Mouse (Mus musculus) urinary bladder, postnatal 10 days (tissue): ENCODE data around the gene Dock2.

ENCODE experiments used
- DNase-seq: peaks from one replicate; pipeline ENCODE4 v3.0.0; 2022; ENCODE audit warnings: low spot score

Dock2 gene

DNA sequence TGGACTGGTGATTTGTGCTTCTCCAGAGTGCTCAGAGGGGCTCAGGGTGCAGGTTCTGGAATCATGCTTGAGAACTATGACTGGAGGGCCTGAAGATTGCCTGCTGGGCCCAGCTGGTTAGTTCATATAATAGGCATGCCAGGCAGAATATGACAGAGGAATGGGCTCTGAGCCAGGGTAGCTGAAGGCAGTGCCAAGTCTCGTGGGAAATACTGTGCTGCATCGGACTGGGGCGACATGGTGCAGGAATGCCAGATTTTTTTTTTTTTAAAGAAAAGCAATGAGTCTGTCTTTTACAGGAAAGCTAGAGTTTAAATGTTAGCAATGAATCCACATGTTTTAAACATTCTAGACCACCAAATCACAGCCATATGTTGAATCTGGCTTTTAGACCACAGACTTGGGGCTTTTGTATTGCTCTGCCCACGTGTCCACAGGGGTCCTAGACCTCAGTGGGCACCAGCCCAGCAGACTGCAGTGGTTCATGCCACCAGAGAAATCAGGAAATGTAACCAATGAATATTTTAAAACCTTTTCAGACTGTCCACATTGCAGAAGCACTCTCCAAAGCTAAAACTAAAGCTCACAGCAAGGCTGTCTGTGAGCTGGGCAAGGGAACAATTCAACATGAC lies 435.3 kb downstream of the Dock2 start:
- DNase-seq: no peak

DNA sequence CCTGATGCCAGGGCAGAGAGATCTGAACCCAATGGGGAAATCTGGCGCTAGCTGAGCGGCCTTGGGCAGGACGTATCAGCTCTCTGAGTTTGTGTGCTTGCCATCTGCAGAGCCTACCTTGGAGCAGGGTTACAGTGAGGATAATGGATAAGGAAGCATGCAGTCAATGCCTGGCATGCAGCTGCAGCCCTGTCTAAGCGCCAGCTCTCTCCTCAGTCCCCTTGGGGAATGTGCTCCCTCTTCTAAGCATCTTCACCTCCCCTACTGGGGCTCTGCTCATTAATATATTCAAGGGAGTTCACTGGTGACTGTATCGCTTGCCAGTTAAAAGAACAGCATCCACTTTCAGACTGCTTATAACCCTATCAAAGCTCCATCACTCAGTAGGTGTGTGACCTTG lies 439.4 kb downstream of the Dock2 start:
- no peak for DNase-seq

DNA sequence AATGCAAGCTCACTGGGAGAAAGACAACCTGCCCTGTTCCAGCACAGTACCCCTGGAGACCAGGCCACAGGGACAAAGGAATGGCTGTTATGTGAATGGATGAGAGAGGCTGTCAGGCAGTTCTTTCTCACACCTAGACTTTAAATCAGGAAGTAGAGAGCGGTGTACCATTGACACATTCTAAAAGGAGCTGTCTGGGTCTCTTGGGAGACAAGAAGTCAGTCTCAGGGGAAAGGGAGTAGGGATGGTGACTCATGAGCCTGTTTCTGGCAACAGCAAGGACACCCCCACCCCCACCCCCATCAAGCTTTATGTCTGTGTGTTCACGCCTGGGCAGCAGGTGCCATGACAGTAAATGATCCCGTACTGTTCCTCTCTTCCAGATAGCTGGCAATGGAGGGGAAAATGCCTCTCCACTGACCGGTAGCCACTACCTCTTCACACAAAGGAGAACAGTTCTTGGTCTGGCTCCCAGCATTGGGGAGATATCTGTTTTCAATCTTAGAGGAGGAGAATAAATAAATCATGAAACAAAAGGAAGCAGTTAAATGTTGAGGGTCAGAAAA lies 439.9 kb downstream of the Dock2 start:
- no peak for DNase-seq

DNA sequence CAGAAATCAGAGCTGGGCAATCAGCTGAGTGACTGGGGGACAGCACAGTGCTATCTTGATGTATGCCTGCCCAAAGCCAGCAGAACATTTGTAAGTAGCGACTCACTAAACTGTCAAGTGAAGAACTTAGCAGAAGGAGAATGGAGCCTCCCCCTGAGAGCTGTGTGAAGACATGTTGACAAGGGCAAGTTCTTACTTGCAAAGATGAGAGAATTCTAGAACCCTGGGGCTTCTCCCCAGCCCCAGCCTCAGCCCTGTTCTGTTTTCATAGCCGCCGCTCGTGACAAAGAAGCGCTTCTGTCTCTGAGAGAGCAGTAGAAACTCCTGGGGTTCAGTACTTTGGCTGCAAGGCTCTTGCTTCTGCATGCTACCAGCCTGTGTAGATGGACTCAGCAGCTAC lies 444.0 kb downstream of the Dock2 start:
- no peak for DNase-seq

DNA sequence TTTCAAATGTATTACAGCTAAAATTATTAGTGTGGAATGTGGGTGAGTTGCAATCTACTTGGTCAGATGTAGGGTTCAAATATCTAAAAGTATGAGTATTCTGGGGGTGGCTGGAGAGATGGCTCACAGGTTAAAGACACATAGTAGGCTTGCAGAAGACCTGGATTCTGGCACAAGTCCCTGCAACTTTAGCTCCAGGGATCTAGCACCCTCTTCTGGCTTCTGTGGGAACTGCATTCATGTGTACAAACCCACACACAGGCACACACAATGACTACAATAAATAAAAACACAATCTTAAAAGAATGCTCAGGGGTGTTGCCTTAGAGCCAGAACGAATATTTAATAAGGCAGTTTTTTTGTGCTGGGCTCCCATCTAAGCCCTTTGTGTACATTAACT lies 445.8 kb downstream of the Dock2 start:
- no peak for DNase-seq

DNA sequence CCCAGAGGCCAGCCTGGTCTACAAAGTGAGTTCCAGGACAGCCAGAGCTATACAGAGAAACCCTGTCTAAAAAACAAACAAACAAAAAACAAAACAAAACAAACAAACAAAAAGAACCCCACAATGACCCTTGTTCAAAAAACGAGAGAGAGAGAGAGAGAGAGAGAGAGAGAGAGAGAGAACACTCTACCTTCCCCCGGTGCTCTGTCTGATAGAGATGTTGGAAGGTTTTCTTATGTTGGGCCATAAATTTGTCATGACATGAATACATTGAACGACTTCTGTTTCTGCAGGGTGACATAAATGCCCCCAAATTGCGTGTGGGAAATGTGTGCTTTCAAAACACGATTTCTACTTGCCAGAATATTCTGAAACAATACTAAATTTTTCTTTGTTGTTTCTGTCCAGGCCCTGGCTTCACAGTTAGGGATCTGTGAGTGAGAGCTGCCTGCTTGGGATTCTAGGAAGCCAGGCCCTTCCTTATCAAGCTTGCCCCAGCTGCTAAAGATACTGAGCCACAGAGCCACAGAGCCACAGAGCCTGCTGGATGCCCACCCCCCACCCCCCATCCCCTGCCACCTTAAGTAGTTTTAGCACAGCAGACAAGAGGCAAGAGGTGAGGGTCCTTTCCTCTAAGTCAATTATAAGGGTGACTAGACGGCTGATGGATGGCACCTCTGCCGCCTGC lies 451.2 kb downstream of the Dock2 start:
- DNase-seq: no peak

DNA sequence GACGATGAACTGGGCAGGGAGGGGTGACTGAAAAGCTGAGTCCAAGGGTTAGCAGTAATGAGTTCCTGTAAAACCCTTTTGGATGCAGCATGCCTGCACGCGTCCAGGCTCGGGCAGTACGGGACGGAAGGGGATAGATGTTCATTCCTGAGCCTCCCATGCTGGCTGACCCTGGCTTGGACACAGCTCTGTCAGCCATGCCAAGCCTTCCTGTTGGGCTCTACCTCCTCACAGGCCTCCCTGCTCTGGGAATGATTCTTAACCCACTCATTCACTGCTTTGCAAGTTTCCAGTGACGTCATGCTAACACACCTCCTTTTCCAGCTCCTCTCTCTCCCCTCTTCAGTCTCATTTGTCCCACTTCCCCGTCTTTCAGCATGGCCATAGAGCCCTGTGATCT lies 460.0 kb downstream of the Dock2 start:
- DNase-seq: no peak

DNA sequence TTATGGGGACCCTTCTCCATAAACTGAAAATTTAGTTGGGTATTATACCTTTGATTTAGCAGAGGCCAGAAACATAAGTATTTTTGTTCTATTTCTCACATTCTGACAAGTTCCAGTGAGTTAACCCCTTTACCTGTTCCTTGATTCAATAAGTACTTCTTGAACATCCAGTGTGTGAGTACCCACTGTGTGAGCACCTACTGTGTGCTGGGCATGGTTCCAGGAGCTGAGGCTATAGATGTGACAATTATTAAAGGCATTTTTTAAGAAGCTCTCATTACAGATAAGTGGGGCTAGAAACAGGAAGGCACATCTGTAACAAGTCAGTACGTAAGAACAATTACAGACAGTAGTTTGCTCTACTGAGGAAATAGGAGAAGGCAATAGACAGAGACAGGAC lies 464.4 kb downstream of the Dock2 start:
- DNase-seq: no peak

DNA sequence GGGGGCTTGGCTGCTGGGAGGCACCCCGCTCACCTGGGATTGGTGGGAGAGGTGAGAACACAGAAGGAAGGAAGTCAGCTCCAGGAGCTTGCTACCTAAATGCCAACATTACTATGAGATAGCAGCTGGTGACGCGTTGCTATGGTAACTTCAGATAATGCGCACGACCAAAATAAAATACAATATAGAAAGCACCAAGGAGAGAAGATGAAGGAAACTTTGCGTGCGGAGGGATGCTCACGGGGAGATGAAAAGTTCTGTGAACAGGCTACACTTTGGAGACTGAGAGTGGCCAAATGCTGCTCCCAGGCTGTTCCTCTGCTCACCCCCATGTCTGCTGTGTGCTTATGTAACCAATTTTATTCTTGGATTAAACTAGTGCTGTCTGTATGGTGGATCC lies 466.7 kb downstream of the Dock2 start:
- DNase-seq: no peak

DNA sequence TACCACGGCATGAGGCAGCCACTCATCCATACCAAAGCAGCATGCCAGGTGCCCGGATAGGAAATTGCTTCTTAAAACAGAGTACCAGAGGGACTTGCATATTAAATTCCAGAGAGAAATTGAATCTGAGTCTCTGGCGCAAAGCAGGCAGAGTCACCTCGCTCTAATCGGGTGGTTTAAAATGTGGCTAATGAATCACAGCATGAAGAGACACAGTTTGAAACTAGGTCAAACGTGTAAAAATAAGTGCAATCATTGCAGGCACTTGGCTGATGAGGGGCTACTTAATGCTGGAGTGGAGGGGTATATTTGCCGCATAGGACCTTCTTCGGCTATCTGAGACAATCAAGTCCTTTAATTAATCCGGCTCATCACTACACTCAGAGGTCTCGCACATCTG lies 467.5 kb downstream of the Dock2 start:
- no peak for DNase-seq

DNA sequence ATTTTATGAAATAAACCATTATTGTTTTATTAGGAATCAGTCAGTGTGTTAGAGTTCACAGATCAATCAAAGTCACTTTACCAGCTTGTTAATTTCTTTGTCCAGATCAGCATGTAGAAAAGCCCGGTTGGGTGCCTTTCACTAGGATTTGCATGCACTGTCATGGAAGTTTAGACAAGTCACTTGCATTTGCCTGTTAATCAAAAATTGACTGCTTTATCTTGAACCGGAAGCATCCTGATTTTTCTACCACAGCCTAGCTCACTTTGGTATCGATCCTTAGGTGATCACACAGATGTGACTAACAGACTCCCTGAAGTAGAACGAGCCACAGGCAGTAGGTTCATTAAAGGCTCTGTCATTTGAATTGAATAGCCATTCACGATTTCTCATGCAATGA lies 468.3 kb downstream of the Dock2 start:
- DNase-seq: no peak

DNA sequence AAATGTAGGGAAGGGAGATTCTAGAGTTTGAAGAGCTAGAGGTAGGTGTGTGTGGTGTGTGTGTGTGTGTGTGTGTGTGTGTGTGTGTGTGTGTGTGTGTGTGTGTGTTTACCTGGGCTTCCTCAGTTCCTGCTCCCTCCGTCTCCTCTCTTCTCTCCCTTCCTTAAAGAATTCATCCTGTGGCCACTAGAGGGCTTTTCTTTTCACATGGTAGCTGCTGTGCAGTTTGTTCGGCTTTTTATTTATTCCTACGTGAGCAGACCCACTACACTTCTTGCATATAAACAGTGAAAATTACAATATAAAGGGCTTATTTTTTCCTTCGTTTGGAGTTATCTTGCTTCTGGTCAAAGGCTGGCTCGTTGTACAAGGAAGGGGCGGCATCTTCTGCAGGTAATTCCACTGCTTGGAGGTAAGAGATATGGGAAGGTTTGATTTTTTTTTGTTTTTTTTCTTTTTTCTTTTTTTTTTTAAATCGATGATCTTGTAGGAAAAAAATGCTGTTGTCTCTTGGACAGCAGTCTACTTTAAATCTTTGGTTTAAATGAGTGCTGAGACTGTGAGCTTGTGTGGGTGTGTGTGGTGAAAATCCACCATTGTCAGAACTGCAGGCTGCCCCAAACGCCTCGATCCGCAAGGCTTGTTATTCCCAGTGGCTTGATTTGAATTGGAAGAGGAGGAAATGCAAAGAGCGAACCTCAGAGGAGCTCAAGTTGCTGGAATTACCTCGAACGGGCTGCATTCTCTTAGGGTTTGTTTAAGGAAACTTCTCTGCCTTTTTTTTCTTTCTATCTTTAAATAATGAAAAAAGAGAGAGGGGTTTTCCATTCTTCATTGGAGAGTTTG lies 468.9 kb downstream of the Dock2 start, which contains the start of gene Fam196b:
TSS of gene Fam196b (plus strand) at position 289 of the 846 bp plus-strand sequence.
- no peak for DNase-seq

DNA sequence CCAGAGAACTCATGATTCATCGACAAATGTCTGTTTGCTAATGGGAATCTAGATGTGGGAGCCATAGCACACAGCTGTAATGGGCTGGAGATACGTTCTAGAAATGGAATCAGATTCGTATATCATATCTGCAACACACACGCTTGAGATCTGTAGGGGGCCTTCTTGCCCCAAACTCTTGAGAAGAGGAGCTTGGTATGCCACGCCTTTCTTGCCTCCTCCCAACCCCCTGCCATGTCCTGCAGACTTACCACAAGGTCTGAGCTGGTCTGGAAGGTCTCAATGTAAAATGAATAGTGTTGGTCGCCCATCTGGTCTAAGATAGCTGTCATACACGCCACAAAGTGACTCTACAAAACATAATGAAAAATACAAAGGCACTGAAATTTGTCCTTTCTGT lies 471.5 kb downstream of the Dock2 start:
- DNase-seq: no peak

DNA sequence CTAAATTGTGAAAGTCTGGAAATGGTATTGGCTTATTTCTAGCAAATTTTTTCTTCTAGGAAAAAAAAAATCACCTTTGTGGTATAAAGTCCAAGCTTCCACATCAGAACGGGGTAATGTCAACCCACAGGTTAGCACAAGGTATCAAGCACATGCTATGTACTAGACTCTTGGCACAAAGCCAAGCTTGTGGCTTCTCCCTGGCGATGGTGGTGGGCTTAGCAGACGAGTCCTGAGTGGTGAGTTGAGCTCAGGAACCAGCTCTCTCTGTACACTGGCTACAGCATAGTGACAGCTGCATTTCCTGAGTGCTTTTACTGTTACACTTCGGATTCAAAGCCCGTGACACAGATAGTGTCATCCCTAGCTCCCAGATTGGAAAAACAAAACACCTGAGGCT lies 472.0 kb downstream of the Dock2 start:
- DNase-seq: no peak

DNA sequence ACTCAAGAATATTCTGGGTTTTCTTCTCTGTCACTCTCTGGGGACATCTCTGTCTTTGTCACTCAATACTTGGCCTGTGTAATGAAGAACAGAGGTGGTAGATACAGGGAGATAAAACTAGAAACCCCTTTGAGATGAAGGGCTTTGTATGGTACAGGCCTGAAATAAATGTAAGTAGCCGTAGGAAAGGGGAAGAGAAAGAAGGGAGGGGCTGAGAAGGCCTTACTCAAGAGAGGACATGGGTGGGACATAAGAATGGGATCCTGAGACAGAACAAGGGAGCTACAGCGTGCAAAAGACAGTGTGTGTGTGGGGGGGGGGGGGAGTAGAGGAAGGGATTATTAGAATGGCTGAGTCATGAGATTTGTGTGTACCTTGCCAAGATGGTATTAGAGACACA lies 474.3 kb downstream of the Dock2 start:
- no peak for DNase-seq

DNA sequence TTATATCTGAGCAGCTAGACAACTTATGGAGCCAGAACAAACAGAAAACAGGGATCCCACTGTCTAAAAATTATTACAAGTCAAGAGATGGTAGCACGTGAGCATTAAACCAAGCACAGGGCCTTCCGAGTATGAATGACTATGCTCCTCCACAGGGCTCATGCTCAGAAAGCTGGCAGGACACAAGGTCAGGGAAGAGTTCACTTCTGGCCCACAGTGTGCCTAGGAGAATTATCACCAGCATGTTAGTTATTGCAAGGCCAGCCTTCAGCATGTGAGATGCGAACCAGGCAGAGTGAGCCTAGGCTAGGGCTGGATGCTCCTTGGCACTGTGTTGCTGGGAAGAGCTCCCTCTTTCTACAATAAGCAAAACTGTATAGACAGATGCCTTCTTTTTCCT lies 475.0 kb downstream of the Dock2 start:
- DNase-seq: no peak

DNA sequence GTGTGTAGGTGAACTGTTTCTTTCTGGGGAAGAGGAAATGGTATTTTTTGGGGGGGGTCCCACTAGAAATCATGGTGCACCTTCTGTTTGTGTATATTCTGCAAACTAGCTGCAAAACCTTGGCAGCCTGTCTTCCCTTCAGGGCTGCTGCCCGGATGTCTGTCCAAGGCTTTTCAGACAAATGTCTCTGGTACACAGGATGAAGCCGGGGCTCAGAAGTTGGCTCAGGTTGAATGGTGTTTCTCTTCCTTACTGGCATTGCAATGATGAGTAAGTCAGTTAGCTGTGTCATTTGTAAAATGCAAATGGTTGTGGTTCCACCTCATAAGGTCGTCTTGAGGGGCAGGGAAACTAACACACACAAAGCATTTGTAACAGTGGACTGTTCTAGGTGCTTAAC lies 477.5 kb downstream of the Dock2 start:
- no peak for DNase-seq

DNA sequence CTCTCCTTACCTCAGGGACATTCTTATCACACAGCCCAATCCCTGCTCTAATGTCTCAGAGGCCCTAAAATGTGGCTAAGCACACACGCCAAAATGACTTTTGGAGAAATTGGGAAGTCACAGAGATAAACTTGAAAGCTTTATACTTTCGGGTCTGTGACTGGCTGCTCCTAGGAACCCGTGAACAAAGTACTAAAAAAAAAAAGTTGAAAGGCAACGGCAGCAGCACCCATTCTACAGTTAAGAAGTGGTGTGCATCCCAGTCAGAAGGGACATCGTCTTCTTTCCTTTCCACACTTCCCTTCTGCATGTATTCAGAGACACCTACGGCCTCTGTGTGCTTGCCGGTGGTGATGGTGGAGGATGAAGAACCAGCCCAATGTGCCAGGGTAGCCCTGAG lies 483.6 kb downstream of the Dock2 start:
- DNase-seq: no peak

DNA sequence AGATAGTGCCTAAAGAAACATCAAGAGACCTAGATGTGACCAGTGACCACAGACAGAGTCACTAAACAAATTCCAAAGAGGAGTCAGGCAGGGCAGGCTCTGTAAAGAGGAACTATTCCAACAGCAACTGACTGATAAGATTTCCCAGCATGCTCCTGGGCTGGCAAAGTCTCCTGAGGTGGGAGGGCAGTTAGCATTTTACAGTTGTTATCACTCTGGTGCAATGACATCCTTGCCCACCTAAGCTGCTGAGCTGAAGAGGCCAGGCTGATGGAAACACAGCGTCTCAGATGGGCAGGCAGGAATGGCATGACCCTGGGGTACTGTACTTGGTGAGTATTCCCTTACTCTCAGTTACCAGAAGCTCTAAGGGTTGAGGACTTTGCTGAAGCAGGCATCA lies 484.1 kb downstream of the Dock2 start:
- no peak for DNase-seq

DNA sequence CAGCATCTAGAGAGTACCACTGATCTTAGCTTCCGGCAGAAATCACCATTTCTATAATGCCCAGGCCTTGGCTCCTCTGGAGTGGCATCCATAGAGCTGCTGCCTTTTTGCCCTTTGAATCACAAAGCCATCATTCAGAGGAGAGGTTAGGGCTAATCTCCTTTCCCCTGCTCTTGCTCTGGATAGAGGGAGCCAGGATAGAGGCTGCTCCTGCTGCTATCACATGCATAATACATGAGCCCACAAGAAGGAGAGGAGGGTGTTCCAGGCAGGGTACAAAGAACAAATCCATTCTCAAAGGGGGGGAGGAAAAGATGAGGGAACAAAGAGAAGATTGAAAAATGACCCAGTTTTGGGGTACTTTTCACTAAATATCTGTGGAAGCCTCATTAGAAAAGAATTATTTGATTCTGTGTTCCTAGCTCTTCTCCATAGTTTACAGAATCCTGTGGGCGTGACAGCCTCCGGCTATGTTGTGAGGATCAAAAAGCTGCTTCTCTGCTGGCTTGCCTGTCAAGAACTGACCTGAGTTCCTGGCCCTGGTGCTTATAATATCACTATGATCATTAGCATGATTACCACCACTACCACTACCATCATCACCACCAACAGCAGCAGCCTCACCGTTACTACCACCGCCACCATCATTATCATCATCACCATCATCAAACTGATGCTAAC lies 485.9 kb downstream of the Dock2 start:
- DNase-seq: no peak

DNA sequence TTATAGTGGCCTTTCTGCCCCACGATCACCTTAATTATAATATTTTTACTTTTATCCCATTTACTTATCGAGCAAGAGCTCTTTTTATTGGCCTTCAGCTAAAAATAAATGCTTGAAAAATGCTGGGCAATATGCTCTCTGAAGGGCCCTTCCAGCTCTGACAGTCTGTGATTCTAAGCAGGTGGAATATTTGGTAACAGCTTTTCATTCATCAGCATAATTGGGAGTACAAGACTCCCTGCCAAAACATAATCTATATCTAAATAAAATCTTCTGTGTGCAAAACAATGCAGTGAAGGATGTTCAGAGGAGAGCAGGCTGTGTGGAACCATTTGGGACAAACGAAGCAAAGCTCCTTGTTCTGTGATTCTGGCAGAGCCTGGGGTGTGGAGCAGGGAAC lies 492.4 kb downstream of the Dock2 start:
- no peak for DNase-seq

DNA sequence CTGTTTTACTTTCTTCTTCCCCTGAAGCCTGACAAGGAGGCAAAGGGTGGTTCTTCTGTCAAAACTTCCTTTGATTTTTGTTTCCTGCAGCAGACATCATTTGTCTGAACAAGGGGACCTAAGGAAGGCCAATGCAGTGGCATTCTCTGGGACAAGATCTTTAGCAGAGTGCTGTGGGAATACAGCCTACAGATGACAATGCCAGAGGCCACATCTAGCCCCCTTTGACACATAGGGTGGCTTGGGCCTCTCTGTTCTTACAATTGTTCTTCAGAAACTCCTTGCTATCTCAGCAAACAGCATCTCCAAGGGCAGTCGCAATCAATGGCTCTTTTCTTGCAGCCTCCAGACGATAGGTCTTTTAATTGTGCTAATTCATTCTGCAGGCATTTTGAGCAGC lies 493.0 kb downstream of the Dock2 start:
- no peak for DNase-seq
